Mouse (Mus musculus) CH12.LX (cell line): ENCODE measurements around the gene Jun.

Experiments
- CTCF ChIP-seq, 2 experiments: IDR thresholded peaks in 1 of 2; conservative IDR thresholded peaks in 1 of 2; 2 replicates each; pipeline ENCODE4 v1.5.1; 2011 to 2012; ENCODE audit warnings: low read depth in 2 of 2, low read length in 2 of 2, improper control_type of control experiment in 1 of 2, inconsistent platforms in 1 of 2, mild to moderate bottlenecking in 1 of 2, moderate library complexity in 1 of 2
- ELF1 ChIP-seq: IDR thresholded peaks from 2 replicates; pipeline ENCODE4 v1.6.1; 2014; ENCODE audit warnings: low read depth, mild to moderate bottlenecking, inconsistent platforms, low read length, improper control_type of control experiment
- EP300 ChIP-seq: IDR thresholded peaks from 2 replicates; pipeline ENCODE4 v1.6.1; 2011; ENCODE audit warnings: low read length, improper control_type of control experiment
- JUN ChIP-seq: IDR thresholded peaks from 2 replicates; pipeline ENCODE4 v1.6.1; 2011; ENCODE audit warnings: low read depth, mild to moderate bottlenecking, low read length, improper control_type of control experiment, moderate library complexity; ENCODE audit not compliant: insufficient read depth
- JUND ChIP-seq: conservative IDR thresholded peaks from 2 replicates; pipeline ENCODE4 v1.6.1; 2011; ENCODE audit warnings: low read depth, low read length, improper control_type of control experiment
- POLR2A ChIP-seq: IDR thresholded peaks from 2 replicates; pipeline ENCODE4 v1.6.1; 2011; ENCODE audit warnings: low read depth, mild to moderate bottlenecking, improper control_type of control experiment, low read length
- POLR2AphosphoS2 ChIP-seq: IDR thresholded peaks from 2 replicates; pipeline ENCODE4 v1.6.1; 2011; ENCODE audit warnings: low read depth, low read length, improper control_type of control experiment
- SMC3 ChIP-seq: IDR thresholded peaks from 2 replicates; pipeline ENCODE4 v1.6.1; 2011; ENCODE audit warnings: low read depth, low read length, improper control_type of control experiment

DNA sequence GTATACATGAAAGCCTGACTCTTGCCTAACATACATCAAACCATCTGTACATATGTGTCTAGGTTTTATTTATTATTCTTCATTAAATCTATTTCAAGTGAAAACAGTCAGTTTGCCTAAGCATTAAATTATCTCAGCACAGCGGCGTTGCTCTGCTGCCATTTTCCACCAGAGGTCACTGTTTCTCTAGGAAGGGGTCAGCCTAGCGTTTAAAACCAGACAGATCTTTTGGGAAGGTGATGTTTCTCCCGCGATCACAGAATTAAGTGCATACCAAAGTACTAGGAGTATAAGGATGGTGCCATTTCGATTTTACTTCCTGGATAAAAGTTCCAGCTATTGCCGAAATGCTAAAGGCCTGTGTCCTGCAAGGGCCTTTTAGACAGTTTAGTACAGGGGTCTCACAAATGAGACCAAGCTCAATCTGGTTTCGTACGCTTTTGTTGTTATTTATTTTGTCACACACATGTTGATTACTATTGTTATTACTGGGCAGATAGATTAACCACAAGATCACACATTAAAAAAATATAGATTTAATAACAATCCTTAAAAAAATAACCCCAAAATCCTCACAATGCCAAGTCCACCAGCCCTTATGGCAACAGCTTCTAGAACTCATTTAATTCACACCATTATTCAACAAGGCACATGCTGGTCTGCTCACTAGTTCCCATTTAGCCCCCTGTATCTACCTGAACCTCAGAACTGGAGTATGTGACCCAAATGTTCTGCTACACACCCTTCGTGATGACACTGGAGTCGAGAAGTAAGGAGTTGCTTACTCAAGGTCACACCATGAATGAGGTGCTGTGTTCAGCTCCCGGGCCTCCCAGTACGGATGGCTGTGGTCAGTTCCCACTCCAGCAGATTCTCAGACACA, 43.6 kb downstream of the Jun start:
- TF ChIP-seq POLR2AphosphoS2 (no peak), ELF1 (no peak), POLR2A (no peak), EP300 (no peak), CTCF (conservative IDR thresholded peaks at IDR 0.05 in 1 of 2, IDR thresholded peaks at IDR 0.05 in 1 of 2; ENCODE audit: low read depth in 2 of 2, low read length in 2 of 2) (peak; percentile 87 to 95), JUND (peak; percentile 45; the same call in 1 of the 2 replicates), SMC3 (peak; percentile 97), JUN (no peak)
